Mouse (Mus musculus): Measurements from ENCODE around the gene Upp2. TPM values are rescaled to one million over a fixed set of nuclear protein-coding genes. Genes with fewer than 3 reads are reported as not detected.

The Upp2 gene
- polyA plus RNA-seq, 1 experiment from 2014 or later, result 7.5 TPM

GRCm38 (mm10) chr2:58711935-58712334, 144.8 kb downstream of the Upp2 start:
- H3K27me3 ChIP-seq, result no peaks in the 10 kb centered on the region
- peak overlapping the region; percentile 81 for H3K27ac ChIP-seq
- H3K4me1 ChIP-seq (replicated peaks), result peaks cover 52% of the 10 kb centered on the region
- H3K9ac ChIP-seq, result no peak overlapping the region
- ATAC-seq (replicated peaks; ENCODE audit: insufficient number of reproducible peaks, insufficient read depth, low FRiP score, low read depth), result peak; percentile 73
- H3K4me3 ChIP-seq, result no peak overlapping the region
- H3K4me2 ChIP-seq, result no peak overlapping the region
- H3K36me3 ChIP-seq, result no peaks in the 10 kb centered on the region
- WGBS, result 15% methylated on average over 5 of the region's 5 CpGs
- H3K9me3 ChIP-seq (replicated peaks), result no peaks in the 10 kb centered on the region

DNA sequence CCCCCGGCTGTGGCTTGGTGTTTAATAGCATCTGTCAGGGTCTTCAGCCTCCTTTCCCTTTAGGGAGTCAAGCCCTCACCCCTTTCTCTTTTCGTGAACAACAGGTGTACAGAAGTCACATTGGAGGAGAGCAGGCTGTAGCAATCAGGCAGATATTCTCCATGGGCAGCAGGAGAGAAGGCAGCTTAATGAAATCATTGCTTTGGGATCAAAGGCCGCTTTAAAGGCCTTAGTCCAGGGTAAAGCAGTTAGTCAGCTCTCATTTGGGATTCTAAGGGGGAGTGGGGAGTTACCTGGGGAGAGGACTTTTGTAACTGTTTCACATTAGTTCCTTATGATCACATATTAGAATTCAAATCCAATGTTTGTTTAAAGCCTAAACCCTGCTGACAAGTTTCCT, 150.8 kb downstream of the Upp2 start:
- Histone ChIP-seq H3K9me3 (replicated peaks) (peaks cover 4% of the 10 kb centered on the region; the same call in 1 of the 2 replicates), H3K4me2 (no peak overlapping the region), H3K4me1 (replicated peaks) (0 out of 2 replicates have a peak, but pooled peaks cover 5% of the 10 kb centered on the region), H3K9ac (no peak overlapping the region), H3K27me3 (no peaks in the 10 kb centered on the region), H3K36me3 (no peaks in the 10 kb centered on the region), H3K27ac (no peak overlapping the region), H3K4me3 (no peak overlapping the region)
- no peak for ATAC-seq (replicated peaks; ENCODE audit: insufficient number of reproducible peaks, insufficient read depth, low FRiP score, low read depth)
- 67% methylated on average over 3 of the region's 3 CpGs for WGBS

DNA sequence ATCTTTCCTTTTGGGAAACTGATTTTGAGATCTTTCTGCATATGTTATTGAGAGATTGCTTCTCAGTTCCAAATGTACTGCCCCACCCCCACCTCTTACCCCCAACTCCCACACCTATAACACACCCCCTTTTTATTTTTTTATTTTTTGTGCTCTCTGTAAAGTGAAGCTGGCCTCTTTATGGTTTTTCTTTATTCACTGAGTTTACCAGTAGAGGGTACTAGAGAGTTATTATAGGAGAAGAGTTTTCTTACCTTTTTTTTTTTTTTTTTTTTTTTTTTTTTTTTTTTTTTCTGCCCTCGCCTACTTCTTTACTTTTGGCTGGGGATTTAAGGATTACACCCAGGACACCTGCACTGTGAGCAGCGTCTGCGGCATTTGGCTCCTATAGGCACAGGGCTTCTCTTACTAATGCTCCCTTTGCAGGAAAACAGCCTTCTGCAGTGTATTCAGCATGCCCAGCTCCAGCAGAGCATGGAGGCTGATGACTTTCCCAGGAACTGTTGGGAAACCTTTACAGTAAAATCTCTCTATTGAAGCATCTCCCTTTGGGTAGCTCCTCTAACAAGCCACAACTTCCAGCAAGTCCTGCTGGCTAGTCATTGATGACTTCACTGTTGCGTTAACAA, 170.2 kb downstream of the Upp2 start:
- Histone ChIP-seq H3K4me3 (no peak overlapping the region), H3K4me1 (replicated peaks) (no peaks in the 10 kb centered on the region), H3K9ac (no peak overlapping the region), H3K9me3 (replicated peaks) (no peaks in the 10 kb centered on the region), H3K36me3 (no peaks in the 10 kb centered on the region), H3K4me2 (no peak overlapping the region), H3K27me3 (no peaks in the 10 kb centered on the region), H3K27ac (no peak overlapping the region)
- WGBS, result 40% methylated on average over 4 of the region's 4 CpGs
- no peak for ATAC-seq (replicated peaks; ENCODE audit: insufficient number of reproducible peaks, insufficient read depth, low FRiP score, low read depth)

DNA sequence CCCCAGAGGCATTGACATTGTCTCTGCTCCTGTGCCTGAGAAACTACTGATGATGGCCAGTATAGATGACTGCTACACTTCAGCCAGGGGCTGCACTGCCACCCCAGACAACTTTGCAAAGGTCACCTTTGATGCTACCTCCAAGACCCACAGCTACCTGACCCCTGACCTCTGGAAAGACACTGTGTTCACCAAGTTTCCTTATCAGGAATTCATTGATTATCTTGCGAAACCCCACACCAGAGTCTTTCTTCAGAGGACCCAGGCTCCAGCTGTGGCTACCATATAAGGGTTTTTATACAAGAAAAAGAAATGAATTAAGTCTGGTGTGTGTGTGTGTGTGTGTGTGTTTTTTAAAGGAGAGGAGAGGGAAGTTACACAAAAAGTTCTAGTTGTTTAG, 174.1 kb downstream of the Upp2 start:
- 80% methylated on average over 1 of the region's 1 CpGs for WGBS
- Histone ChIP-seq H3K4me1 (replicated peaks) (no peaks in the 10 kb centered on the region), H3K9me3 (replicated peaks) (no peaks in the 10 kb centered on the region), H3K27me3 (no peaks in the 10 kb centered on the region), H3K4me3 (no peak overlapping the region), H3K27ac (no peak overlapping the region), H3K36me3 (no peaks in the 10 kb centered on the region), H3K9ac (no peak overlapping the region), H3K4me2 (no peak overlapping the region)
- no peak for ATAC-seq (replicated peaks; ENCODE audit: insufficient number of reproducible peaks, insufficient read depth, low FRiP score, low read depth)

DNA sequence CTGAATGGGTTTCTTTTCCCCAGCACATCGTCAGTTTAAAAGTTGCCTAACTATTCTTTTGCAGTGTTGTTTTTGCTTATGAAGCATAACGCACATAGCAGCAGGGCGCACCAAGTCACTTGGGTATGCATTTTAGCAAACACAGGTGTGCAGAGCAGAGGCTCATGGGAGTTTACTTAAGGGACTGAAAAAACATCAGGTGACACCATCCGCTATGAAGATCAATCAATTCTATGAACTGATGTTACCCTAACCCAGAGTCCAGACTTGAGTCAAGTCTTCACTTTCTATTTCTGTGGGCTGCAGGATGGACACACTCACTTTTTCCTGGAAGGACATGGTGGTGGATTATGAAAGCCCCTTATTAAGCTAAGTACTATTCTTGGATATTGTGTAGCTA, 174.9 kb downstream of the Upp2 start:
- H3K9ac ChIP-seq, result no peak overlapping the region
- ATAC-seq (replicated peaks; ENCODE audit: insufficient number of reproducible peaks, insufficient read depth, low FRiP score, low read depth), result no peak
- H3K4me2 ChIP-seq, result no peak overlapping the region
- H3K27me3 ChIP-seq, result no peaks in the 10 kb centered on the region
- H3K4me3 ChIP-seq, result no peak overlapping the region
- H3K4me1 ChIP-seq (replicated peaks), result no peaks in the 10 kb centered on the region
- H3K9me3 ChIP-seq (replicated peaks), result no peaks in the 10 kb centered on the region
- no peaks in the 10 kb centered on the region for H3K36me3 ChIP-seq
- 93% methylated on average over 4 of the region's 4 CpGs for WGBS
- H3K27ac ChIP-seq, result no peak overlapping the region

GRCm38 (mm10) chr2:58743446-58743845, 176.3 kb downstream of the Upp2 start:
- no peaks in the 10 kb centered on the region for H3K9me3 ChIP-seq (replicated peaks)
- ATAC-seq (replicated peaks; ENCODE audit: insufficient number of reproducible peaks, insufficient read depth, low FRiP score, low read depth), result peak; percentile 47; the same call in 1 of the 2 replicates
- H3K9ac ChIP-seq, result no peak overlapping the region
- no peak overlapping the region for H3K4me3 ChIP-seq
- no peaks in the 10 kb centered on the region for H3K4me1 ChIP-seq (replicated peaks)
- no peak overlapping the region for H3K4me2 ChIP-seq
- H3K36me3 ChIP-seq, result no peaks in the 10 kb centered on the region
- H3K27ac ChIP-seq, result no peak overlapping the region
- 60% methylated on average over 3 of the region's 3 CpGs for WGBS
- H3K27me3 ChIP-seq, result no peaks in the 10 kb centered on the region

- no peaks in the 10 kb centered on the region for H3K36me3 ChIP-seq
- no peaks in the 10 kb centered on the region for H3K27me3 ChIP-seq
- H3K9me3 ChIP-seq (replicated peaks), result no peaks in the 10 kb centered on the region
- WGBS, result 69% methylated on average over 11 of the region's 11 CpGs
- H3K27ac ChIP-seq, result no peak overlapping the region
- no peak overlapping the region for H3K9ac ChIP-seq
- no peak for ATAC-seq (replicated peaks; ENCODE audit: insufficient number of reproducible peaks, insufficient read depth, low FRiP score, low read depth)
- H3K4me1 ChIP-seq (replicated peaks), result no peaks in the 10 kb centered on the region
- H3K4me3 ChIP-seq, result no peak overlapping the region
- no peak overlapping the region for H3K4me2 ChIP-seq
Observed at GRCm38 (mm10) chr2:58747483-58748229, 180.6 kb downstream of the Upp2 start.

DNA sequence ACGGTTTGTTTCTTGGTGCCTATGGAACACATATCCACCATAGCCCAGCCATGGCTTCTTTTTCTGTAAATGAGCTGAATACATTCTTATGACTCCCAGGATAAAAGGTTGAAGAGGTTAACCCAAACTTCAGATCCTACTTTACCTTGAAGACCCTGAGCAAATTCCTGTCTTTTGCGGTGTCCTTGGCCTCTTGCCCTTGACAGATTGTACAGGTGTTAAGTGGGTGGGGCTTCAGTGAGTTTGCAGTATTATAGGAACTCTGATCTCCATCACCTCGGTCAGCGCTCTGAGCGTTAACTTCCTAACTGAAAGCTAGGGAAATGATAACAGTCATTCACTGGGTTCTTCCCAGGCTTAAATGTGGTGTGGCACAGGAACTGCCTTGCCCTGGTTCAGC, 181.2 kb downstream of the Upp2 start:
- no peaks in the 10 kb centered on the region for H3K4me1 ChIP-seq (replicated peaks)
- no peak overlapping the region for H3K4me3 ChIP-seq
- H3K27ac ChIP-seq, result no peak overlapping the region
- no peak overlapping the region for H3K9ac ChIP-seq
- no peaks in the 10 kb centered on the region for H3K36me3 ChIP-seq
- no peak overlapping the region for H3K4me2 ChIP-seq
- H3K9me3 ChIP-seq (replicated peaks), result no peaks in the 10 kb centered on the region
- no peak for ATAC-seq (replicated peaks; ENCODE audit: insufficient number of reproducible peaks, insufficient read depth, low FRiP score, low read depth)
- 65% methylated on average over 5 of the region's 5 CpGs for WGBS
- H3K27me3 ChIP-seq, result no peaks in the 10 kb centered on the region

DNA sequence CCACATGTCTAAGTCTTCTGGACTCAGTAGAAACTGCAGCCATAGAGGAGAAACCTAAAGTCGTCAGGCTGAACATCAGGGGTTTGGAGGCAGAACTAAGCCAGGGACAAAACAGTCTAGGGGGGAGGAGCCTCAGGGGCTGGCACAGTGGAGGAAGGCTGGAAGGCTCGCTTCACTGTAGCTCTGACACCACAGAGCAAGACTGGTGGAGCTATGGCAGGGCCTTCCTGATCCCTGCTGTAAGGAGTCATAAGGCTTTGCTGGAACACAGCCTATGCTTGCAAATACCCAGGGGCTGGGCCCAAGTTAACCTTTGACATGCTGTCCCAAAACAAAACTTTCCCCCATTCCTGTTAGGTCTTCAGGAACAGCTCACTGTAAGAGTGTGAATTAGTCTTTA, 185.8 kb downstream of the Upp2 start:
- Histone ChIP-seq H3K9me3 (replicated peaks) (no peaks in the 10 kb centered on the region), H3K4me3 (no peak overlapping the region), H3K27ac (no peak overlapping the region), H3K4me2 (no peak overlapping the region), H3K36me3 (no peaks in the 10 kb centered on the region), H3K27me3 (no peaks in the 10 kb centered on the region), H3K9ac (no peak overlapping the region), H3K4me1 (replicated peaks) (no peaks in the 10 kb centered on the region)
- WGBS, result 43% methylated on average over 2 of the region's 2 CpGs
- no peak for ATAC-seq (replicated peaks; ENCODE audit: insufficient number of reproducible peaks, insufficient read depth, low FRiP score, low read depth)

- Histone ChIP-seq H3K9me3 (replicated peaks) (no peaks in the 10 kb centered on the region), H3K4me1 (replicated peaks) (no peaks in the 10 kb centered on the region), H3K9ac (no peak overlapping the region), H3K4me2 (no peak overlapping the region), H3K27ac (no peak overlapping the region), H3K36me3 (no peaks in the 10 kb centered on the region), H3K4me3 (no peak overlapping the region), H3K27me3 (no peaks in the 10 kb centered on the region)
- WGBS, result 67% methylated on average over 3 of the region's 3 CpGs
- no peak for ATAC-seq (replicated peaks; ENCODE audit: insufficient number of reproducible peaks, insufficient read depth, low FRiP score, low read depth)
Observed at GRCm38 (mm10) chr2:58754736-58755135, 187.6 kb downstream of the Upp2 start.

GRCm38 (mm10) chr2:58758081-58758480, 191.0 kb downstream of the Upp2 start:
- Histone ChIP-seq H3K4me1 (replicated peaks) (no peaks in the 10 kb centered on the region), H3K36me3 (no peaks in the 10 kb centered on the region), H3K27ac (no peak overlapping the region), H3K4me2 (no peak overlapping the region), H3K9me3 (replicated peaks) (no peaks in the 10 kb centered on the region), H3K4me3 (no peak overlapping the region), H3K9ac (no peak overlapping the region), H3K27me3 (no peaks in the 10 kb centered on the region)
- 61% methylated on average over 2 of the region's 2 CpGs for WGBS
- ATAC-seq (replicated peaks; ENCODE audit: insufficient number of reproducible peaks, insufficient read depth, low FRiP score, low read depth), result no peak

GRCm38 (mm10) chr2:58759676-58760075, 192.6 kb downstream of the Upp2 start:
- WGBS, result 52% methylated on average over 5 of the region's 5 CpGs
- no peaks in the 10 kb centered on the region for H3K36me3 ChIP-seq
- H3K9me3 ChIP-seq (replicated peaks), result no peaks in the 10 kb centered on the region
- no peak overlapping the region for H3K4me2 ChIP-seq
- H3K4me3 ChIP-seq, result no peak overlapping the region
- no peak overlapping the region for H3K27ac ChIP-seq
- no peak for ATAC-seq (replicated peaks; ENCODE audit: insufficient number of reproducible peaks, insufficient read depth, low FRiP score, low read depth)
- no peaks in the 10 kb centered on the region for H3K4me1 ChIP-seq (replicated peaks)
- H3K27me3 ChIP-seq, result no peaks in the 10 kb centered on the region
- no peak overlapping the region for H3K9ac ChIP-seq

Measured in heart, embryonic 15.5 days (tissue).